Mouse (Mus musculus) embryonic facial prominence, embryonic 12.5 days (tissue): ENCODE measurements around the gene Capzb. TPM values are rescaled to one million over a fixed set of nuclear protein-coding genes. Genes with fewer than 3 reads are reported as not detected.

ENCODE experiments used
- ATAC-seq: fragments of 200-750 bp; cut with Nextera tagmentation; 2 replicates; pipeline ENCODE4 v1.8.0; 2017; ENCODE audit not compliant: insufficient number of reproducible peaks, insufficient read depth, low FRiP score, low TSS enrichment
- H3K27ac ChIP-seq: fragments of 300-500 bp; sonication (generic); 2 replicates; pipeline ENCODE4 v1.5.1; 2016; ENCODE audit warnings: mild to moderate bottlenecking
- H3K27me3 ChIP-seq: fragments of 300-500 bp; sonication (generic); 2 replicates; pipeline ENCODE4 v1.6.1; 2016; ENCODE audit warnings: mild to moderate bottlenecking, moderate library complexity
- H3K36me3 ChIP-seq: fragments of 300-500 bp; sonication (generic); 2 replicates; pipeline ENCODE4 v1.6.1; 2016; ENCODE audit warnings: mild to moderate bottlenecking
- H3K4me1 ChIP-seq: fragments of 300-500 bp; sonication (generic); 2 replicates; pipeline ENCODE4 v1.6.1; 2016
- H3K4me2 ChIP-seq: fragments of 300-500 bp; sonication (generic); replicated peaks from 2 replicates; pipeline ENCODE4 v1.6.1; 2016; ENCODE audit warnings: mild to moderate bottlenecking, moderate library complexity
- H3K4me3 ChIP-seq: fragments of 300-500 bp; sonication (generic); 2 replicates; pipeline ENCODE4 v1.5.1; 2016; ENCODE audit warnings: mild to moderate bottlenecking
- H3K9ac ChIP-seq: fragments of 300-500 bp; sonication (generic); 2 replicates; pipeline ENCODE4 v1.6.1; 2016; ENCODE audit warnings: mild to moderate bottlenecking, moderate library complexity
- H3K9me3 ChIP-seq: fragments of 300-500 bp; sonication (generic); 2 replicates; pipeline ENCODE4 v1.6.1; 2016; ENCODE audit warnings: mild to moderate bottlenecking, moderate library complexity
- WGBS: fragments of 180-500 bp; shearing (Covaris S2); methylation state at CpG from one replicate; pipeline ENCODE4 v1.1.7; 2016; 5-methylcytosine and 5-hydroxymethylcytosine counted together
- polyA plus RNA-seq: library from polyadenylated mRNA; unstranded; fragments of >200 nt; fragmentation: Nextera tagmentation; extraction: Ambion mirVana; gene quantifications from 2 replicates; pipeline ENCODE4 v1.2.1, GENCODE M21; 2016

Gene Capzb
- polyA plus RNA-seq, 1 experiment from 2014 or later: 415 TPM

DNA sequence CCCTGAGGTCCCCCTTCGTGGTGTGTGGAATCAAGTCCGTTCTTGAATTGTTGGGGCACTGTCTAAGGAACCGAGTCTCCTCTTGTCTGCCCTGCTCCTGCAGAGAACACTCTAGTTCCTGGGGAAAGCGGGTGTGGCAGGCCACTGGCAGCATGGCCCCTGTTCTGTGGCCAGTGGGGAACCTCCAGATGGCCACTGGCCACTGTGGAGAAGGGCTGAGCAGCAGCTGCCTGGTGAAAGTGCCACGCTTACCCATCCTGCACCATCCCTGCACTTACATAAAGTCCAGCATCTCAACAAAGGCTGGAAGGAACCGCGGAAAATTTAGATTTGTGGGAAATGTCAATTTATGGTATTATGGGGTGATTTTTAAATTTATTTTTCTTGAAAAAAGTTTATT is 83.7 kb downstream of the Capzb start:
- H3K9me3 ChIP-seq: no peaks in the 10 kb centered on the region
- H3K27ac ChIP-seq: peak overlapping the region; percentile 42; the same call in 1 of the 2 replicates
- H3K9ac ChIP-seq: no peak overlapping the region
- H3K27me3 ChIP-seq: no peaks in the 10 kb centered on the region
- 79% methylated on average over 7 of the region's 7 CpGs for WGBS
- peaks cover 33% of the 10 kb centered on the region for H3K4me1 ChIP-seq
- ATAC-seq: no peak
- peaks cover 43% of the 10 kb centered on the region for H3K36me3 ChIP-seq
- H3K4me3 ChIP-seq: no peak overlapping the region
- H3K4me2 ChIP-seq: no peak overlapping the region

DNA sequence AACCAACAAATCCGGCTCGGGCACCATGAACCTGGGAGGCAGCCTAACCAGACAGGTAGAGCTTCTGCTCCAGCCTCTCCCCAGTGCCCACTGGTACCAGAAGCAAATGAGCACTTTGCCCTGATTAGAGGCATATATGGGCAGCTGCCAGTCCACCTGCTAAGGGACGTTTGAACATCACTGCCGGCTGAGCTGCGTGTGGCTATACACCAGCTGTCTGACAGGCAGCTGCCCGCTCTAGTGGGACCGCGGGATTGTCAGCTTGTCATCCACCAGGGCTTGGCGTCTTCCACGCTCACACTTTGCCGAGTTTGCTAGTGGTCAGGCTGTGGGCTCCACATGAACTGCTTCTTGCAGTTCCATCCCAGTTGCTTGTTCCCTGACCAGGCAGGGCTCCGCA is 87.8 kb downstream of the Capzb start:
- no peak overlapping the region for H3K27ac ChIP-seq
- no peak overlapping the region for H3K4me2 ChIP-seq
- H3K36me3 ChIP-seq: peaks cover 62% of the 10 kb centered on the region
- ATAC-seq: no peak
- H3K9me3 ChIP-seq: no peaks in the 10 kb centered on the region
- 91% methylated on average over 12 of the region's 12 CpGs for WGBS
- no peaks in the 10 kb centered on the region for H3K27me3 ChIP-seq
- no peak overlapping the region for H3K9ac ChIP-seq
- no peak overlapping the region for H3K4me3 ChIP-seq
- H3K4me1 ChIP-seq: peaks cover 28% of the 10 kb centered on the region

DNA sequence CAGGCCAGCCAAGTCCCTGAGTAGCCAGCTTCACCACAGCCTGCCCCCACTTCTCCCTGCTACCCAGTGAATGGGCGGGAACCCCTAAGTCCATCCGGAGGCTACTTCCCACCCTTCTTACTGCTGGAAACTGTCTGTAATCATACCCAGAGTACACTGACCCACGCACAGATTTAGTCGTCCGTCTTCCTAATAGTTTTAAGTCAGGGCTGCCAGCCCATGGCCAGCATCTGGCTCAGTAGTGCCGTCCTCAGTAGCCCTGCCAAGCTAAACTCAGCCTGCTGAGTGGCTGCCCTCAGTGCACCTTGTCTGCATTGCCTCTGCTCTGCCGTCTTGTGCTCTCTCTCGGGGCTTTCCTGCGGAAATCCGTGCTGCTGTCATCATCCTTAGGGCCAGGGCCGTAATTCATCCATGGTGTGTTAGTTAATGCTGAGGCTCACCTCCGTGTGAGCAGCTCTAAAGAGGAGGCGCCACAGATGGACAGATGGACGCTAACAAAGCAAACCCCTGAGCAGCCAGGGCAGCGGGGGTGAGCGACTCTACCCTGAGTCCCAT is 89.2 kb downstream of the Capzb start:
- ATAC-seq: no peak
- Histone ChIP-seq H3K36me3 (peaks cover 64% of the 10 kb centered on the region), H3K9me3 (no peaks in the 10 kb centered on the region), H3K4me1 (peaks cover 16% of the 10 kb centered on the region), H3K27me3 (no peaks in the 10 kb centered on the region), H3K4me2 (no peak overlapping the region), H3K27ac (no peak overlapping the region), H3K9ac (no peak overlapping the region; the same call in 1 of the 2 replicates), H3K4me3 (no peak overlapping the region)
- 89% methylated on average over 16 of the region's 16 CpGs for WGBS

DNA sequence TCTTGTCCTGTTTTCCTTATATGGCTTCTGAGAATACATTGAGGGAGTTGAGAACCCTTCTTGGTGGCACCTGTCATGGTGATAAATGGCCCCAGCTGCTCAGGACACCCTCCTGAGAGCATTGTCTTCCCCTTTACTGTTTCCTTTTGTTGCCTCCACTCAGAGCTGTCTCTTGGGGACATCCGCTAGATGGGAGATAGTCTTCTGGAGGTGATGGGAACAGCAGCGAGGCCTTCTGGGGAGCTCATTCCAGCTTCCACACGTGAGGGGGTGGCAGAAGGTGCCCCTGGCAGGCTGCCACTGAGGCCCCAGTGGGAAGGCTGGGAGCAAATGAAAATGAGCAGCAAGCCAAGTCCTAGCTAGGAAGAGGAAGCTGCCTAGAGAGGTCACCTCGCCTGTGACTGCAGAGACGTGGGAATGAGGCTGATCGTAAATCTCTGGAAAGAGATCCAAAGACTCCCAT is 90.3 kb downstream of the Capzb start:
- Histone ChIP-seq H3K27me3 (no peaks in the 10 kb centered on the region), H3K4me2 (no peak overlapping the region), H3K4me1 (peaks cover 7% of the 10 kb centered on the region; the same call in 1 of the 2 replicates), H3K4me3 (no peak overlapping the region), H3K9ac (no peak overlapping the region), H3K9me3 (no peaks in the 10 kb centered on the region), H3K36me3 (peaks cover 69% of the 10 kb centered on the region), H3K27ac (no peak overlapping the region)
- WGBS: 77% methylated on average over 6 of the region's 6 CpGs
- ATAC-seq: no peak

DNA sequence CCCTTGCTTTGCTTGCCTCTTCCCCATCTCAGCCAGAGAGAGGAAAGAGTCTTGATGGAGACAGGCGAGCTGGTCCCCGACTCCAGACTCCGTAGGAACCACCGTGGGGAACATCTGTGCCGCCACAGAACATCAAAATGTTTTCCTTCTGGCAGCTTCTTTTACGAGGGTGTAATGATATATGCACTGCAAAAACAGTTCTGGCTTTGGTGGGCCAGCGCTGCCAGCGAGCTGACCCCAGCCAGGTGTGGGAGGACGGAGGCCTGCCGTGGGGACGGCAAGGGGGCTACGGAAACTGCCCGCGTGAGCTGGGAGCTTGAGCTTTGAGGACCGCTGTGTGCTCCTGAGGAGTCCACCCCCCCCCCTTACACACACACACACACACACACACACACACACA is 92.2 kb downstream of the Capzb start:
- H3K4me2 ChIP-seq: no peak overlapping the region
- no peaks in the 10 kb centered on the region for H3K9me3 ChIP-seq
- H3K4me3 ChIP-seq: no peak overlapping the region
- no peaks in the 10 kb centered on the region for H3K27me3 ChIP-seq
- H3K9ac ChIP-seq: no peak overlapping the region
- no peak overlapping the region for H3K27ac ChIP-seq
- no peak for ATAC-seq
- 61% methylated on average over 14 of the region's 15 CpGs for WGBS
- H3K36me3 ChIP-seq: peaks cover 79% of the 10 kb centered on the region
- peaks cover 13% of the 10 kb centered on the region; the same call in 1 of the 2 replicates for H3K4me1 ChIP-seq

DNA sequence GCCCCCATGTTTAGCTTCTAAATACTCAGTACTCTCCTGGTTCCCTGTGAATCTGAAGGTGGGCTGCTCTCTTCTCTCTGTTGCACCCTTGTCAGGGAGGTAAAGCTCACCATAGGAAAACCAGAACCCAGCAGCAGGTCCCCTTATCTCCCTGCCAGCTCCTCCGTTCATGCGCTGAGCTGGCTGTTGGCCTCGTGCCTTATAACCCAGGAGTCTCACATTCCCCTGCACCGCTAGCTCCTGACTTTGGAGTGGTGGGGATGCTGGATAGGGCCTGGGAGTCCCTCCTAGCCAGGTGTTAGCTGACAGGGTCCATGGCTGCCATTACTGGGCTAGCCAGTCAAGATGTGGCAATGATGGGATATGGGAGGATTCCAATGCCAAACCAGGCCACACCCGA is 93.5 kb downstream of the Capzb start:
- Histone ChIP-seq H3K9ac (no peak overlapping the region), H3K27me3 (no peaks in the 10 kb centered on the region), H3K36me3 (peaks cover 79% of the 10 kb centered on the region), H3K27ac (no peak overlapping the region), H3K4me2 (no peak overlapping the region), H3K4me1 (peaks cover 13% of the 10 kb centered on the region; the same call in 1 of the 2 replicates), H3K9me3 (no peaks in the 10 kb centered on the region), H3K4me3 (no peak overlapping the region)
- WGBS: 90% methylated on average over 5 of the region's 5 CpGs
- no peak for ATAC-seq

DNA sequence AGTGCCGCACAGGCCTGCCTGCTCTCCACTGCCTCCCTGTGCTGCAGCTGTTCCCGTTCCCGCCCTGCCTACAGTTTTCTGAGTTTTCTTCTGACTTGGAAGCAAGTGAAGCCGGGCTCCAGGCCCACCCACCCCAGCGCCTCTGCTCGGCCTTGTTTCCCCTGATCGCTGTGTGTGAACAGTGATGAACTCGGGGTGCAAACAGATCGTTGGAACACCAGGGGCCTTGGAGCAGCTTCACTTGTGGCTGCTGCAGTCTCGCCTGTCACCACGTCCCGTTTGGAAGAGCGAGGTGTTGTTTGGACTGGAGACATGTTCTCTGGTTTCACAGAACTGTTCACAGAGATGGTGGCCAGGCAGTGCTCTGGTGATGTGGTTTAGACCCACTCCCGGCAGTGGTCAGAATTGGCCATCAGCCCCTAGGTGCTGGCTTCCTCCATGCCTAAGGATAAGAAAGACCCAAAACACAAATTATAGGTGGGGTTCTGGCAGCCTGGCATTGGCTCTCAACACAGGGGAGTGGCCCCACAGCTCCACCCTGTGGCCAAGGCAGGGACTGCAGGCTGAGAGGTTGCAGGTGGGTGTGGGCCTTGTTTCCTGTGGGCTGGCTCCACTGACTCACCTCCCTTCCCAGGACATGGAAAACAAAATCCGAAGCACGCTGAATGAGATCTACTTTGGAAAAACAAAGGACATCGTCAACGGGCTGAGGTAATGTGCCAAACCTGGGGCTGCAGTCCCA is 94.6 kb downstream of the Capzb start:
- no peaks in the 10 kb centered on the region for H3K9me3 ChIP-seq
- peak overlapping the region; percentile 58 for H3K27ac ChIP-seq
- no peaks in the 10 kb centered on the region for H3K27me3 ChIP-seq
- no peak overlapping the region for H3K4me3 ChIP-seq
- no peak for ATAC-seq
- H3K4me2 ChIP-seq: no peak overlapping the region
- no peak overlapping the region for H3K9ac ChIP-seq
- 72% methylated on average over 18 of the region's 18 CpGs for WGBS
- peaks cover 13% of the 10 kb centered on the region; the same call in 1 of the 2 replicates for H3K4me1 ChIP-seq
- H3K36me3 ChIP-seq: peaks cover 76% of the 10 kb centered on the region

DNA sequence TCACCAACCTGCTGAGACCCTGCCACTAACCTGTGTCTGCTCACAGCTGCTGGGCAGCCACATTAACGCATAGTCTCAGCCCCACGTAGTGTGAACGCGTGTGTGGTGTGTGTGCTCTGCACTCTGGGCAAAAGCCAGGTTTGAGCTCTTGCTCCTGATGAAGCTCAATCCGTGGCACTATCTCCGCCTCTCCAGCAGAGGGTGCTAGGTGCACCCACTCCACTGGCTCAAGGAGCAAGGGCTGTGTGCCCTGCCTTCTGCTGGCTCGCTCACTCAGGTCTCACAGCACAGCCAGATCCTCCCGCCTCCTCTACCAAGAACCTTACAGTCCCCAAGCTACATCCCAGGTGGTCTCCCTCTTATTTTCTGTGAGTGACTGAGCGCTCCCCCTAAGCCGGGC is 96.3 kb downstream of the Capzb start:
- peaks cover 61% of the 10 kb centered on the region for H3K36me3 ChIP-seq
- H3K9ac ChIP-seq: no peak overlapping the region
- H3K9me3 ChIP-seq: no peaks in the 10 kb centered on the region
- ATAC-seq: 0 out of 2 replicates have a peak, but pooled peaks have one; percentile 7
- no peaks in the 10 kb centered on the region for H3K27me3 ChIP-seq
- WGBS: 50% methylated on average over 10 of the region's 10 CpGs
- peaks cover 13% of the 10 kb centered on the region; the same call in 1 of the 2 replicates for H3K4me1 ChIP-seq
- peak overlapping the region; percentile 2; the same call in 1 of the 2 replicates for H3K27ac ChIP-seq
- no peak overlapping the region for H3K4me3 ChIP-seq
- H3K4me2 ChIP-seq: no peak overlapping the region

DNA sequence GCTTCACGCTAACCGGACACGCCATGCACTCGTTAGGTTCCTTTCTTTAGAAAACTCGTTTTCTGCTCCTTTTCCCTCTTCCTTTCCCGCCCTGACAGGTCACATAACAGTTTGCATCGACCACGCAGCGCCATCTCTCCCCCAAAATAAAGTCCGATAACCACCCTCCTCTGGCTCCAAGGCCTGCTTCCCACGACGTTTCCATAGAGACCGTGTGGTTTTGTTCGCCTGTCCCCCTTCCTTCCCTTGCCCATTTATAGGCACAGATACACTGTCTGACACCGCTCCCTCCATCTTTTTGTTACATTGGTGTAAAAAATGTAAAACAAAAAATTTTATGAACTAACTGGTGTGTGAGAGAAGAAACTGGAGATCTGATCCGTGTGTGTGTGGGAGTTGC is 98.4 kb downstream of the Capzb start:
- WGBS: 87% methylated on average over 16 of the region's 16 CpGs
- H3K36me3 ChIP-seq: peaks cover 48% of the 10 kb centered on the region
- no peak overlapping the region for H3K4me2 ChIP-seq
- no peak overlapping the region for H3K27ac ChIP-seq
- H3K9me3 ChIP-seq: no peaks in the 10 kb centered on the region
- ATAC-seq: no peak
- no peak overlapping the region for H3K4me3 ChIP-seq
- no peak overlapping the region for H3K9ac ChIP-seq
- H3K4me1 ChIP-seq: 0 out of 2 replicates have a peak, but pooled peaks cover 6% of the 10 kb centered on the region
- no peaks in the 10 kb centered on the region for H3K27me3 ChIP-seq

DNA sequence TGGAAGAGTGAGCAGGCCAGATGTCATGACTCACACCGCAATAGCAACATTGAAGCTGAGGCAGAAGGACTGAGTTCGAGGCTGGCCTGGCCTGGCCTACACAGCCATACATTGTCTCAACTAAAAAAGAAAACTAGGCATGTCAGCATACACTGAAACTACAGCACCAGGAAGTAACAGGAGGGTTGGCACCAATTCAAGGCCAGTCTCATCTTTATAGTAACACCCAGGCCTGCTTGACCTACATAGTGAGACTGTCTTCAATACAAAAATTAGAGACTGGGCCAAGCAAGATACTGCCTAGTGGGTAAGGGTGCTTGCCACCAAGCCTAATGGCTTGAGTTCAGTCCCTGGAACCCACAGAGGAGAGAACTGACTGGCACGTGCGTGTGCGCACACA is 99.3 kb downstream of the Capzb start:
- H3K4me1 ChIP-seq: 0 out of 2 replicates have a peak, but pooled peaks cover 14% of the 10 kb centered on the region
- H3K4me3 ChIP-seq: no peak overlapping the region
- ATAC-seq: no peak
- H3K9me3 ChIP-seq: no peaks in the 10 kb centered on the region
- H3K27me3 ChIP-seq: no peaks in the 10 kb centered on the region
- peaks cover 43% of the 10 kb centered on the region for H3K36me3 ChIP-seq
- WGBS: 95% methylated on average over 5 of the region's 5 CpGs
- H3K4me2 ChIP-seq: no peak overlapping the region
- H3K9ac ChIP-seq: no peak overlapping the region
- H3K27ac ChIP-seq: no peak overlapping the region

DNA sequence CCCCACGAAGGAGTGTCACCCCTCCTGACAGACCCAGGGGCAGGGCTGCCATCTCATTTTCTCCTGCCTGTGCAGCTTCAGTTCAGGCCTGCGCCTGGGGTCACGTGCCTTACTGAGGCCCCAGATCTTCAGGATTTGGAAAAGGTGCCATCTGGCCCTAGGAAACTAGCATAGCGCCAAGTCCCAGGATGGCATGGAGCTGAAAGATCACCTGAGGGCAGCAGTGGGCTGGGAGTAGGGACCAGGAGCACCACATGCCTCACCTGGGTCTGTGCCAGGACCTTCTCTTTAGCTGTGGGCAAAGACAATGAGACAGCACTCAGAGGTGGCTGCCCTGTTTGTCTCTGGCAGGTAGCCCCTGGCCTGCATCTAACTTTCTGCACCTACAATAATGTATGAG is 104.9 kb downstream of the Capzb start:
- Histone ChIP-seq H3K4me3 (no peak overlapping the region), H3K27me3 (no peaks in the 10 kb centered on the region), H3K9ac (no peak overlapping the region), H3K4me2 (no peak overlapping the region), H3K36me3 (peaks cover 41% of the 10 kb centered on the region; the same call in 1 of the 2 replicates), H3K4me1 (0 out of 2 replicates have a peak, but pooled peaks cover 8% of the 10 kb centered on the region), H3K9me3 (no peaks in the 10 kb centered on the region), H3K27ac (no peak overlapping the region)
- no peak for ATAC-seq
- WGBS: 88% methylated on average over 4 of the region's 4 CpGs
